Comparison of ENCODE assay signal across 11 mouse cellular contexts in the genomic region with DNA sequence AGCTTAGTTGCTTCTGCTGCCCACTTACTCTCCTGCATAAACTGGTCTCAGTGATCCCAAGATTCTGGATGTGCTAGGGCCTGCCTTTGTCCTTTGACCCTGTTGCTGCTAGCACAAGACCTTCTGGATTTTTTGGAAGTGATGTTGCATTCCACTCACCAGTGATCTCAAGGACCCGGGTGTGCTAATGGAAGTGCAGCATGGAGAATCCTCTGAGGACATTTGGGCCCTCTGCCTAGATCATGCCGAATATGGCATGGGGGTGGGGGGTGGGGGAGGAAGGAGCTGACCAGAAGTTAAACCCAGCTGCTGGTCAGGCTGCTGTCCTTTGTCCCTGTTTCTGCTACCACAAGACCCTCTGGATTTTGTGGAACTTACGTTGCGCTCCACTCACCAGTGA. TPM values are rescaled to one million over a fixed set of nuclear protein-coding genes. Genes with fewer than 3 reads are reported as not detected.
A peak's percentile ranks its signal among the peaks of the same experiment; 100 is the strongest.
DNase-seq lines count a peak whose midpoint lies in the region; ATAC-seq and TF ChIP-seq lines count a peak whose summit lies in the region.
"Not testable (repeated sequence)": the region's sequence is repeated elsewhere in the genome, so short reads cannot be mapped to it uniquely, and the experiment has no call there.
"Had no signal": no experiment of that assay in that cellular context is flagged by ENCODE, and none has a peak within 500 bp of the region (broad histone marks: within the 10 kb centered on the region; RNA-seq: fewer than 3 reads in every experiment).

No protein-coding gene starts in this region.

- 74% methylated on average over 4 of the region's 4 CpGs for WGBS in lung, embryonic 14.5 days
- WGBS in lung, embryonic 15.5 days, result 74% methylated on average over 4 of the region's 4 CpGs
- 73% methylated on average over 4 of the region's 4 CpGs for WGBS in lung, embryonic 16.5 days
- 60% methylated on average over 4 of the region's 4 CpGs for WGBS in lung, postnatal 0 days
- WGBS in midbrain, embryonic 11.5 days, result 84% methylated on average over 4 of the region's 4 CpGs

- peak; percentile 92 for DNase-seq in heart, adult 11 months
- not testable (repeated sequence) for DNase-seq in lung, embryonic 14.5 days; lung, postnatal 0 days (ENCODE audit: low spot score); midbrain, embryonic 11.5 days (ENCODE audit: low spot score, missing footprints)

- TF ChIP-seq CTCF in lung, embryonic 14.5 days (IDR thresholded peaks at IDR 0.05; ENCODE audit: low read depth); lung, postnatal 0 days (IDR thresholded peaks at IDR 0.05): not testable (repeated sequence)

- H3K27ac ChIP-seq in lung, embryonic 14.5 days (ENCODE audit: low read depth); lung, embryonic 15.5 days; lung, embryonic 16.5 days (ENCODE audit: low read length); lung, postnatal 0 days (ENCODE audit: low read length); midbrain, embryonic 11.5 days (ENCODE audit: low read depth, low read length): not testable (repeated sequence)

- not testable (repeated sequence) for H3K4me3 ChIP-seq in lung, embryonic 14.5 days (ENCODE audit: low read depth, low read length); lung, embryonic 15.5 days; lung, embryonic 16.5 days (ENCODE audit: low read length); lung, postnatal 0 days (ENCODE audit: low read depth, low read length); midbrain, embryonic 11.5 days (ENCODE audit: low read depth, low read length)

- not testable (repeated sequence) for H3K9me3 ChIP-seq in lung, embryonic 14.5 days (ENCODE audit: low read depth, low read length); lung, embryonic 15.5 days; lung, embryonic 16.5 days (ENCODE audit: control insufficient read depth, low read length); lung, postnatal 0 days (ENCODE audit: low read length); midbrain, embryonic 11.5 days (ENCODE audit: control insufficient read depth, low read length)

- not testable (repeated sequence) for H3K4me1 ChIP-seq in lung, embryonic 14.5 days (ENCODE audit: insufficient read depth); lung, embryonic 15.5 days; lung, embryonic 16.5 days (replicated peaks; ENCODE audit: control insufficient read depth, insufficient read depth, low read length); lung, postnatal 0 days (ENCODE audit: insufficient read depth, low read depth, low read length); midbrain, embryonic 11.5 days (ENCODE audit: control insufficient read depth, insufficient read depth, low read length)

- not testable (repeated sequence) for H3K36me3 ChIP-seq in lung, embryonic 14.5 days (ENCODE audit: insufficient read depth); lung, embryonic 15.5 days; lung, embryonic 16.5 days (ENCODE audit: control insufficient read depth, insufficient read depth, low read length); lung, postnatal 0 days (ENCODE audit: insufficient read depth, low read length); midbrain, embryonic 11.5 days (ENCODE audit: control insufficient read depth, insufficient read depth, low read length)

- TF ChIP-seq EP300 in lung, postnatal 0 days (IDR thresholded peaks at IDR 0.05), result not testable (repeated sequence)

- not testable (repeated sequence) for H3K4me2 ChIP-seq in lung, embryonic 14.5 days; lung, embryonic 15.5 days; lung, embryonic 16.5 days (ENCODE audit: low read depth, low read length); lung, postnatal 0 days (replicated peaks; ENCODE audit: low read depth, low read length); midbrain, embryonic 11.5 days

- H3K9ac ChIP-seq in lung, embryonic 14.5 days; lung, embryonic 15.5 days; lung, embryonic 16.5 days (ENCODE audit: low read length); lung, postnatal 0 days (replicated peaks; ENCODE audit: low read depth); midbrain, embryonic 11.5 days (ENCODE audit: low read length): not testable (repeated sequence)

- H3K27me3 ChIP-seq in lung, embryonic 14.5 days (ENCODE audit: insufficient read depth, low read length); lung, embryonic 15.5 days; lung, embryonic 16.5 days (ENCODE audit: control insufficient read depth, insufficient read depth, low read depth, low read length); lung, postnatal 0 days (replicated peaks; ENCODE audit: insufficient read depth, low read length); midbrain, embryonic 11.5 days (ENCODE audit: control insufficient read depth, insufficient read depth, low read length): not testable (repeated sequence)

- ATAC-seq in lung, embryonic 14.5 days (ENCODE audit: insufficient read depth), result peak; percentile 90; the same call in 1 of the 2 replicates
- peak; percentile 87; the same call in 1 of the 2 replicates for ATAC-seq in lung, embryonic 15.5 days (ENCODE audit: borderline replicate concordance, extremely low read depth, low FRiP score, low TSS enrichment)
- peak; percentile 95 for ATAC-seq in lung, embryonic 16.5 days (ENCODE audit: low read depth)
- peak; percentile 80 for ATAC-seq in lung, postnatal 0 days
- 0 out of 2 replicates have a peak, but pooled peaks have one; percentile 35 for ATAC-seq in midbrain, embryonic 11.5 days (ENCODE audit: low FRiP score)

RNA-seq across cellular contexts. Expression of a gene that starts 14.5 kb away (rescaled TPM):
- polyA plus RNA-seq in lung, embryonic 14.5 days (2014; fragmentation: Nextera tagmentation; extraction: Ambion mirVana), result 0.38 and 1.1 TPM in 2 replicates
- polyA plus RNA-seq in lung, embryonic 15.5 days (2015; fragmentation: Nextera tagmentation; extraction: Ambion mirVana), result 0.25 and 0.30 TPM in 2 replicates
- 0.13 and 0.31 TPM in 2 replicates for polyA plus RNA-seq in lung, embryonic 16.5 days (2015; fragmentation: Nextera tagmentation; extraction: Ambion mirVana)
- polyA plus RNA-seq in lung, postnatal 0 days (2015; fragmentation: Nextera tagmentation; extraction: Ambion mirVana), result 0.07 and 0.14 TPM in 2 replicates
- 0.19 TPM in 1 of 2 replicates, not detected in the other for polyA plus RNA-seq in midbrain, embryonic 11.5 days (2014; fragmentation: Nextera tagmentation; extraction: Ambion mirVana)
- polyA plus RNA-seq: activated CD4-positive, CD25-positive, alpha-beta regulatory T cell, adult 4 months; adrenal gland, adult 2 months; CD4-positive, CD25-positive, alpha-beta regulatory T cell, adult 4 months had no signal

RNA-seq across cellular contexts. Expression of a gene that starts 42.8 kb away (rescaled TPM):
- not detected in 2 replicates for polyA plus RNA-seq in lung, embryonic 14.5 days (2014; fragmentation: Nextera tagmentation; extraction: Ambion mirVana)
- polyA plus RNA-seq in lung, embryonic 15.5 days (2015; fragmentation: Nextera tagmentation; extraction: Ambion mirVana), result not detected in 2 replicates
- not detected in 2 replicates for polyA plus RNA-seq in lung, embryonic 16.5 days (2015; fragmentation: Nextera tagmentation; extraction: Ambion mirVana)
- polyA plus RNA-seq in lung, postnatal 0 days (2015; fragmentation: Nextera tagmentation; extraction: Ambion mirVana), result not detected in 2 replicates
- not detected in 2 replicates for polyA plus RNA-seq in midbrain, embryonic 11.5 days (2014; fragmentation: Nextera tagmentation; extraction: Ambion mirVana)
- polyA plus RNA-seq: activated CD4-positive, CD25-positive, alpha-beta regulatory T cell, adult 4 months; adrenal gland, adult 2 months; brain, embryonic 14.5 days; G1E had no signal

Comparison
In these comparisons a context has a peak if more than half of its experiments do, and no peak if none do; other contexts are left out.
1. ATAC-seq: peak in every context shown above with its lines; median percentile 95 in lung, embryonic 16.5 days; 90 in lung, embryonic 14.5 days; 87 in lung, embryonic 15.5 days; 80 in lung, postnatal 0 days; 35 in midbrain, embryonic 11.5 days.